Mouse (Mus musculus): Measurements from ENCODE around the gene Lalba. TPM values are rescaled to one million over a fixed set of nuclear protein-coding genes. Genes with fewer than 3 reads are reported as not detected.
"Not testable (repeated sequence)": the region's sequence is repeated elsewhere in the genome, so short reads cannot be mapped to it uniquely, and the experiment has no call there.

The Lalba gene
- total RNA-seq, 2 experiments from 2014 or later = not detected

- ATAC-seq (replicated peaks; ENCODE audit: poor library complexity) = no peak
These were observed 15.1 kb upstream of the Lalba start for GRCm38 (mm10) chr15:98497631-98498030.

- no peak for ATAC-seq (replicated peaks; ENCODE audit: poor library complexity)
These were observed 9.6 kb upstream of the Lalba start, which contains the start of gene Olfr279 for GRCm38 (mm10) chr15:98492102-98492501. Gene Olfr279, plus strand, starts transcription at chr15:98492402.

- no peak for ATAC-seq (replicated peaks; ENCODE audit: poor library complexity)
These were observed 8.8 kb upstream of the Lalba start for GRCm38 (mm10) chr15:98491332-98491731.

GRCm38 (mm10) chr15:98486433-98487021, 4.0 kb upstream of the Lalba start:
- 0 out of 2 replicates have a peak, but pooled peaks have one; percentile 14 for ATAC-seq (replicated peaks; ENCODE audit: poor library complexity)

GRCm38 (mm10) chr15:98483907-98484886, 1.7 kb upstream of the Lalba start:
- ATAC-seq (replicated peaks; ENCODE audit: poor library complexity) = peak; percentile 77

GRCm38 (mm10) chr15:98479568-98480102, 2.9 kb downstream of the Lalba start:
- no peak for ATAC-seq (replicated peaks; ENCODE audit: poor library complexity)

- ATAC-seq (replicated peaks; ENCODE audit: poor library complexity) = no peak
These were observed 6.2 kb downstream of the Lalba start for GRCm38 (mm10) chr15:98476281-98476680.

GRCm38 (mm10) chr15:98475382-98475781, 7.1 kb downstream of the Lalba start:
- peak; percentile 60; the same call in 1 of the 2 replicates for ATAC-seq (replicated peaks; ENCODE audit: poor library complexity)

- ATAC-seq (replicated peaks; ENCODE audit: poor library complexity) = no peak
These were observed 7.6 kb downstream of the Lalba start for GRCm38 (mm10) chr15:98474958-98475357.

- ATAC-seq (replicated peaks; ENCODE audit: poor library complexity) = no peak
These were observed 11.0 kb downstream of the Lalba start for GRCm38 (mm10) chr15:98471539-98471938.

GRCm38 (mm10) chr15:98469596-98469995, 12.9 kb downstream of the Lalba start, which contains the start of gene OR5BS1P:
Gene OR5BS1P, plus strand, starts transcription at chr15:98469896.
- no peak for ATAC-seq (replicated peaks; ENCODE audit: poor library complexity)

GRCm38 (mm10) chr15:98452288-98452687, 30.2 kb downstream of the Lalba start, which contains the start of gene Olfr281:
Gene Olfr281, plus strand, starts transcription at chr15:98452588.
- ATAC-seq (replicated peaks; ENCODE audit: poor library complexity) = no peak

GRCm38 (mm10) chr15:98448521-98448920, 34.0 kb downstream of the Lalba start:
- ATAC-seq (replicated peaks; ENCODE audit: poor library complexity) = no peak

GRCm38 (mm10) chr15:98444561-98444960, 38.0 kb downstream of the Lalba start:
- ATAC-seq (replicated peaks; ENCODE audit: poor library complexity) = no peak

- ATAC-seq (replicated peaks; ENCODE audit: poor library complexity) = not testable (repeated sequence)
These were observed 51.6 kb downstream of the Lalba start, which contains the start of gene Olfr282 for GRCm38 (mm10) chr15:98430925-98431324. Gene Olfr282, plus strand, starts transcription at chr15:98431225.

Other genes with a start within 250 kb of the Lalba start
- not detected in 2 replicates for gene Olfr286, start 248.3 kb downstream of the Lalba start, total RNA-seq (2015)
- not detected in 2 replicates for gene Olfr286, start 248.3 kb downstream of the Lalba start, total RNA-seq (2017)
- not detected in 2 replicates for gene H1fnt, start 225.4 kb downstream of the Lalba start, total RNA-seq (2015)
- not detected in 2 replicates for gene H1fnt, start 225.4 kb downstream of the Lalba start, total RNA-seq (2017)
- gene Zfp641, start 186.6 kb downstream of the Lalba start, total RNA-seq (2015) = not detected in 2 replicates
- not detected in 2 replicates for gene Zfp641, start 186.6 kb downstream of the Lalba start, total RNA-seq (2017)
- not detected in 2 replicates for gene Olfr285, start 165.4 kb downstream of the Lalba start, total RNA-seq (2015)
- gene Olfr285, start 165.4 kb downstream of the Lalba start, total RNA-seq (2017) = not detected in 2 replicates
- not detected in 2 replicates for gene Olfr284, start 141.7 kb downstream of the Lalba start, total RNA-seq (2015)
- gene Olfr284, start 141.7 kb downstream of the Lalba start, total RNA-seq (2017) = not detected in 2 replicates
- gene Olfr283, start 101.8 kb downstream of the Lalba start, total RNA-seq (2015) = not detected in 2 replicates
- not detected in 2 replicates for gene Olfr283, start 101.8 kb downstream of the Lalba start, total RNA-seq (2017)
- gene Olfr282, start 51.5 kb downstream of the Lalba start, total RNA-seq (2015) = not detected in 2 replicates
- gene Olfr282, start 51.5 kb downstream of the Lalba start, total RNA-seq (2017) = not detected in 2 replicates
- gene Olfr281, start 30.1 kb downstream of the Lalba start, total RNA-seq (2015) = not detected in 2 replicates
- gene Olfr281, start 30.1 kb downstream of the Lalba start, total RNA-seq (2017) = not detected in 2 replicates
- gene OR5BS1P, start 12.8 kb downstream of the Lalba start, total RNA-seq (2015) = not detected in 2 replicates
- gene OR5BS1P, start 12.8 kb downstream of the Lalba start, total RNA-seq (2017) = not detected in 2 replicates
- gene Olfr279, start 9.7 kb upstream of the Lalba start, total RNA-seq (2015) = not detected in 2 replicates
- gene Olfr279, start 9.7 kb upstream of the Lalba start, total RNA-seq (2017) = not detected in 2 replicates
- gene Kansl2, start 51.5 kb upstream of the Lalba start, total RNA-seq (2015) = 65.7 and 68.6 TPM in 2 replicates
- gene Kansl2, start 51.5 kb upstream of the Lalba start, total RNA-seq (2017) = 60.1 and 62.8 TPM in 2 replicates
- gene Ccnt1, start 88.2 kb upstream of the Lalba start, total RNA-seq (2015) = 47.1 and 57.8 TPM in 2 replicates
- 54.1 and 62.5 TPM in 2 replicates for gene Ccnt1, start 88.2 kb upstream of the Lalba start, total RNA-seq (2017)
- not detected in 2 replicates for gene 4930415O20Rik, start 88.3 kb upstream of the Lalba start, total RNA-seq (2015)
- not detected in 2 replicates for gene 4930415O20Rik, start 88.3 kb upstream of the Lalba start, total RNA-seq (2017)
- gene Adcy6, start 127.4 kb upstream of the Lalba start, total RNA-seq (2015) = 2.2 and 3.1 TPM in 2 replicates
- gene Adcy6, start 127.4 kb upstream of the Lalba start, total RNA-seq (2017) = 6.7 and 7.7 TPM in 2 replicates
- gene Cacnb3, start 148.1 kb upstream of the Lalba start, total RNA-seq (2015) = not detected in 2 replicates
- gene Cacnb3, start 148.1 kb upstream of the Lalba start, total RNA-seq (2017) = not detected in 2 replicates
- 22.1 and 25.0 TPM in 2 replicates for gene Ddx23, start 180.2 kb upstream of the Lalba start, total RNA-seq (2015)
- 88.0 and 121 TPM in 2 replicates for gene Ddx23, start 180.2 kb upstream of the Lalba start, total RNA-seq (2017)
- gene Rnd1, start 194.7 kb upstream of the Lalba start, total RNA-seq (2015) = 1.1 and 1.7 TPM in 2 replicates
- gene Rnd1, start 194.7 kb upstream of the Lalba start, total RNA-seq (2017) = 3.3 and 3.5 TPM in 2 replicates
- gene Ccdc65, start 225.5 kb upstream of the Lalba start, total RNA-seq (2015) = not detected in 2 replicates
- not detected in 2 replicates for gene Ccdc65, start 225.5 kb upstream of the Lalba start, total RNA-seq (2017)
- 45.2 and 50.0 TPM in 2 replicates for gene Fkbp11, start 245.5 kb upstream of the Lalba start, total RNA-seq (2015)
- gene Fkbp11, start 245.5 kb upstream of the Lalba start, total RNA-seq (2017) = 35.5 and 62.3 TPM in 2 replicates